Mouse (Mus musculus) CD8-positive naive resting alpha-beta T cell, adult 2 months (primary cell): ENCODE measurements around the gene Rdh14.

Source experiments
- DNase-seq, 2 experiments: peaks; one replicate each; pipeline ENCODE4 v3.0.0; 2022; ENCODE audit warnings: low read depth in 2 of 2, low spot score in 2 of 2

Rdh14 gene

GRCm38 (mm10) chr12:10390671-10391441 lies at the start of gene Rdh14:
Rdh14 (plus strand) TSS chr12:10390772.
- DNase-seq = peak; percentile 88 to 94

- no peak for DNase-seq
These were observed 39.9 kb upstream of the Rdh14 start for GRCm38 (mm10) chr12:10350706-10351105.

DNA sequence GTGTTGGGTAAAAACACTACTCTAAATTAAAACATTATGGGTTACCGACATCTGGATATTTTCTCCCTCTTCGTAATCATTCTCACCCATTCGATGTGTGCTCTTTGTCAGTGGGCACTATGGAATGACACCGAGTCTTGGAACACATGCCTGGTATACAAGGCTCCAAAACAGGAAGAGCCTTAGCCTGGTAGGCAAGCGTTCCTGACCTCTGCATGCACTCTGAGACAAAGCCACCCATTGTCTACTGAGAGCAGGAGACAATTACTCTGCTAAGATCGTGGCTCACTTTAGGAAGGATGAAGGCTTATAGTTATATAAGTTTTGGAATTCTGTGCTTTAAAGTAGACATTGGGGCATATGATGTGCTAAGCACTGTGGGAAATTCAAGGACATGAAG lies 32.8 kb upstream of the Rdh14 start:
- no peak for DNase-seq

- DNase-seq = no peak
These were observed 20.9 kb upstream of the Rdh14 start, which contains the start of gene Nt5c1b for GRCm38 (mm10) chr12:10369673-10370072. Nt5c1b (plus strand) TSS chr12:10369973.

GRCm38 (mm10) chr12:10400788-10401187 lies 10.2 kb downstream of the Rdh14 start:
- DNase-seq = no peak

- no peak for DNase-seq
These were observed 12.0 kb downstream of the Rdh14 start for GRCm38 (mm10) chr12:10402421-10403115.

DNA sequence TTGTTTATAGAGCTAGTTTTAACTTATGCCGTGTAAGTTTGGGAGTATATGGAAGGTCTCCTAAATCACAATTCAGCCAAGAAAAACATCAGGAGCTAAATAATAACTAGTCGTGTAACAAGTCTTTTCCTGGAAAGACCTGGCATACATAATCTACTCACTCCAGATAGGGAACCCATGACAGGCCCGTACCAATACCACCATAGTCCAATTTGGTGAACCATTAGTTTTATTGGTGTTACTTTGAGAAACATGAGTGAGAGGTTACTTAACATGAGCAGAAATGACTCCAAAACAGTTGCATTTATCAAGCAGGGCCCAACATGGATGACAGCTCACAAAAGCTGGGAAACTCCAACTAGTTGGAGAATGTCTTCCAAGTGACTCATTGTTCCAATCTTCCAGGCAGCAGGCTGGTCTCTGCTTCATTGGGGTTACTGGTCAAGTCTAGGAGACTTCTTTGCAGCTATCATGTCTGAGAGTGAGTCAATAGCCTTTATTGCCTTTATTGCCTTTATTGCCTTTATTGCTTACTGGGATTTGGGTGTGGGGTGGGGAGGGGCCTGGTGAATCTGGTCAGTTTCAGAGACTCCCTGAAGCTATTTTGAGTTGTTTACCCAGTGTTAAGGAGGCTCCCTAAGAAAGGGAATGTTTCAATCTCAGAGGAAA lies 20.1 kb downstream of the Rdh14 start:
- no peak for DNase-seq

DNA sequence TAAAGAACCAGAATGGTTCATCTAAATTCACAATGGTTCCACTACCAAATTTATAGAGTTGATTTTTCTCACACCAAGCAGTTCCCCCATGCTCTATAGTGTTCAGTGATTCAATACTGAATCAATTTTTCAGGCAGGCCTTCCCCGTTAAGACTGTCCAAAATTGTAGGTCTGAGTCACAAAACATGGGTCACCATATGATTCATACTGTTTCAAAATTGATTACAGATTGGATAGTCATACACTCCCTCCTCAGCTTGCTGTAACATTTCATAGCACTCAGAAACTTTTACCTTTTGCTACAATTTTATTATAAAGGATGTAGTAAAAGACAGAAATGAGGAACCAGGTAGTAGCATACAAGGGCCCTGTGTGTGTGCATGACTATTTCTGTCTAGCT lies 20.9 kb downstream of the Rdh14 start:
- DNase-seq = no peak

- no peak for DNase-seq
These were observed 31.8 kb downstream of the Rdh14 start for GRCm38 (mm10) chr12:10422347-10422746.

- DNase-seq = no peak
These were observed 35.7 kb downstream of the Rdh14 start for GRCm38 (mm10) chr12:10425982-10426863.

DNA sequence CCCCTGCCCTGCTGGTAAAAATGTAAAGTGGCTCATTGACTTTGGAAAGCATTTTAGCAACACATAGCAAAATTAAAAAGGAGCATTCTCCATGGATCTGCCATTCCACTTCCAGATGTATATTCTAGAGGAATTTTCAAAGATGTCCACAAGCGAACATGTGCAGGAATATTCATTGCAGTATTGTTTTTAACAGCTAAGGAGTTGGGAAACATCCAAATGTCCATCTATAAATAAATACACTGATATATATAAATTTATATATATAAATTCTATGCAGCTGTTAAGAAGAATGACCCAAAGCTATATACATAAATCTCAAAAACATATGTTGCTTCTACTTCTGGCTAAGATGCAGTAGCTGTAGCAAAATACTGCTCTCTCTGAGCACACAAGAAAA lies 40.4 kb downstream of the Rdh14 start:
- no peak for DNase-seq

- peak; percentile 13 to 31 for DNase-seq
These were observed 47.8 kb downstream of the Rdh14 start for GRCm38 (mm10) chr12:10438054-10439001.

DNA sequence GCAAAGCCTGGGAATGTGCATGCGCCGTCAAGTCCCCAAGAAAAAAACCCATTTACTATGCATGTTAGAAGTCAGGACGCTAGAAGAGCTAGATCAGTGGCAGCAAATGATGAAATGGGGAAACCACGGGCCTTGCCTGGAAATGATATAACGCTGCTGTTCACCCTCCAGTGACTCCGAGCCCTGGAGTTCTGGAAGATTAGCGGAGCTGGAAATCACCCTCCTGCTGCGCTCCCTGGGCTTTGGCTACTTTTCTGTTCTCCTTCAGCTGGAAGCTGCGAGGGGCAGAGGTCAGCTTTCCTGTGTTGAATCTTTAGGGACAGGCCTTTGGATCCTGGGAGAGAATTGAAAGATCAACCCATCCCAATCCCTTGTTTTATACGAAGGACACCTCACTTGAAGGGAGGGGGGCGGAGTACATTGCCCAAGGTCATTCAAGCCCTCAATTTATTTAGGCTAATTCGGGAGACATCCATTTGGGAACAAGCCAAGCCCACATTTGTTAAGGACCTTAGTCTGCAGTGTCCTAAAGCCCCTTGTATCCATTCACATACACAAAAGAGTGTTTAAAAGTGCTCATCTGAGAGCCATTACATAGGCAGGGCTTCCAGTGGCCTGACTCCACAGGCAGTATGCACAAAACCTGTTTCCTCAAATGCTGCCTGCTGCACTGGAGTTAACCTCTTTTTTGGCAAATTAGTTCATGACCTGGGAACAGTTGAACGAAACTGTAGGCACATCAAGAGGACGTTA lies 49.1 kb downstream of the Rdh14 start:
- DNase-seq = no peak
